Mouse (Mus musculus): ENCODE data around the gene Tmc1.
A peak's percentile ranks its signal among the peaks of the same experiment; 100 is the strongest.

GRCm38 (mm10) chr19:20797558-20798101, 156.4 kb downstream of the Tmc1 start:
- TF ChIP-seq POLR2A (IDR thresholded peaks at IDR 0.05; ENCODE audit: borderline replicate concordance, extremely low read depth, insufficient read depth, insufficient read length, poor library complexity, severe bottlenecking) (no peak), CTCF (IDR thresholded peaks at IDR 0.05; ENCODE audit: borderline replicate concordance, extremely low read depth, insufficient read depth, insufficient read length) (peak; percentile 36; the same call in 1 of the 2 replicates)
